In the genomic region with DNA sequence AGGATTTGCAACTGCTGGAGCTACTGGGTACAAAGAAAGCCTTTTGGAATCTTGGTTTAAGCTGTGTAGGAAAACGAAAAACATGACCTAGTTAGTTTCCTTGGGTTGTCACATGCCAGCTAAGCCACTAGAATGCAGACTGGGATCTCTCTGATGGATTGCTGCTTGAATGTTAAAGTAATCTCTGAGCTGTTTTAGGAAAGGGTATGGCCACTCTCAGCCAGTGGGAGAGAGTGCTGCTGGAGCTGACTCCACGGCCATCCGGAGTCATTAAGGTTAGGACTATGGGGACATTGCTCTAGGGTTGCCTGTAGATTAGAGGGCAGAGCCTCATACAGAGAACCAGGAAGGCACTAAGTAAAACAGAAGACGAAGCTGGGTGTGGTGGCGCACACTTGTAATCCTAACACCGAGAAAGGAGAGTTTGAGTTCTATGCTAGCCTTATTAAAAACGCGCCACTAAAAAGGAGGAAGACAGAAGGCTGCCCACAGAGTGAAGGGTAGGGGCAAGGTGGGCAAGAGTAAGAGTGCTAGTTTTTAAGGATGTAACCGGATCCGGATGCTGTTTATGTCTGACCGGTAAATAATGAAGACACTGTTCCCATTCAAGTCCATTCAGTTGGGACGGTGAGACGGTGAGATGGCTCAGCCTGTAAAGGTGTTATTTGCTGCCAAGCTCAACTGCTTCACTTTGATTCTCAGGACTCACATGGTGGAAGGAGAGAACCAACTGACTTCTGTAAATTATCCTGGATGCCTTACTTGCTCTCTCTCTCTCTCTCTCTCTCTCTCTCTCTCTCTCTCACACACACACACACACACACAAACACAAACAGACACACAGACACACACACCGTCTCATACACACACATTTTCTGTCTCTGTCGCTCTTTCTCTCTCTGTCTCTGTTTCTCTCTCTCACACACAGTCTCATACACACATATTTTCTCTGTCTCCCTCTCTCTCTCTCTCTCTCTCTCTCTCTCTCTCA, we compare ENCODE assay signal across 8 mouse cellular contexts. TPM values are rescaled to one million over a fixed set of nuclear protein-coding genes. Genes with fewer than 3 reads are reported as not detected.
A peak's percentile ranks its signal among the peaks of the same experiment; 100 is the strongest.
DNase-seq lines count a peak whose midpoint lies in the region; ATAC-seq and TF ChIP-seq lines count a peak whose summit lies in the region.

No protein-coding gene starts in this region.

- ATAC-seq in common myeloid progenitor, adult 5-6 weeks (replicated peaks; ENCODE audit: low read depth, poor library complexity, severe bottlenecking): peak; percentile 33
- no peak; the same call in 1 of the 2 replicates for ATAC-seq in limb, embryonic 15.5 days (ENCODE audit: insufficient number of reproducible peaks, low FRiP score, low TSS enrichment, low read depth)

- intact Hi-C loops in heart, postnatal 14 days (cut with DNase I): loop anchor here (2.0 to 5.0 kb wide), 2 partner anchors 37 to 104 kb away; a partner anchor contains a TSS

- H3K4me3 ChIP-seq in limb, embryonic 15.5 days: peak overlapping the region; percentile 33
- H3K4me3 ChIP-seq in myocyte: peak overlapping the region; percentile 30

- 0 out of 2 replicates have a peak overlapping the region, but pooled peaks have one; percentile 7 for H3K9ac ChIP-seq in limb, embryonic 15.5 days

- no peak overlapping the region for H3ac ChIP-seq in myocyte (ENCODE audit: control insufficient read depth, insufficient read length)

- H3K79me2 ChIP-seq in myocyte (ENCODE audit: control insufficient read depth, insufficient read depth): no peaks in the 10 kb centered on the region

- peak; percentile 7 for DNase-seq in adrenal gland, postnatal 25 days
- no peak for DNase-seq in adrenal gland, adult 2 months
- DNase-seq in B cell, adult 2 months: peak; percentile 12 to 19
- DNase-seq in heart, postnatal 14 days: peak; percentile 18 to 40
- no peak for DNase-seq in right cerebral cortex, postnatal 36 days (ENCODE audit: low spot score in 2 of 2)

- no peaks in the 10 kb centered on the region for H3K9me3 ChIP-seq in limb, embryonic 15.5 days

- no peaks in the 10 kb centered on the region for H3K36me3 ChIP-seq in limb, embryonic 15.5 days
- no peaks in the 10 kb centered on the region for H3K36me3 ChIP-seq in myocyte (ENCODE audit: control insufficient read depth, insufficient read depth)

- WGBS in limb, embryonic 15.5 days: 27% methylated on average over 15 of the region's 15 CpGs

- TF ChIP-seq POLR2A in myocyte (IDR thresholded peaks at IDR 0.05; ENCODE audit: insufficient read length, low read depth): no peak

- H3K27me3 ChIP-seq in limb, embryonic 15.5 days: 0 out of 2 replicates have a peak, but pooled peaks cover 5% of the 10 kb centered on the region
- H3K27me3 ChIP-seq in myocyte (ENCODE audit: control insufficient read depth, insufficient read depth, insufficient read length): no peaks in the 10 kb centered on the region

- peaks cover 7% of the 10 kb centered on the region; the same call in 1 of the 2 replicates for H3K4me1 ChIP-seq in limb, embryonic 15.5 days

- peak overlapping the region; percentile 96 for H3K27ac ChIP-seq in limb, embryonic 15.5 days

- peak overlapping the region; percentile 49 for H3K4me2 ChIP-seq in limb, embryonic 15.5 days
- H3K4me2 ChIP-seq in myocyte (ENCODE audit: low read depth): peak overlapping the region; percentile 67

TF ChIP-seq in myocyte, 11 proteins besides CTCF, POLR2A, EP300 and RAD21:
- TF ChIP-seq REST (IDR thresholded peaks at IDR 0.05; ENCODE audit: insufficient read depth, insufficient read length) (no peak), POLR2AphosphoS2 (IDR thresholded peaks at IDR 0.05; ENCODE audit: insufficient read length, low read depth) (no peak), MYOG (IDR thresholded peaks at IDR 0.05; ENCODE audit: control insufficient read depth in 1 of 3, insufficient read depth in 1 of 3, insufficient read length in 2 of 3, low read depth in 2 of 3) (no peak)

RNA-seq across cellular contexts. Expression of a gene that starts 37.3 kb away (rescaled TPM):
- 381 and 382 TPM in 2 replicates for total RNA-seq in adrenal gland, postnatal 25 days (2021)
- total RNA-seq in adrenal gland, adult 2 months (2021): 100 to 1,000 TPM; 274 to 532 TPM
- 8.2 and 12.0 TPM in 2 replicates for polyA plus RNA-seq in adrenal gland, adult 2 months (2012; rRNA removed)
- 557 and 585 TPM in 2 replicates for total RNA-seq in common myeloid progenitor, adult 5-6 weeks (2017)
- total RNA-seq in heart, postnatal 14 days (2021): 100 to 1,000 TPM; 131 to 194 TPM
- 107 and 121 TPM in 2 replicates for polyA plus RNA-seq in limb, embryonic 15.5 days (2015; fragmentation: Nextera tagmentation; extraction: Ambion mirVana)
- 38.9 TPM for polyA plus RNA-seq in myocyte (2012; fragmentation: generic; extraction: Trizol)

Comparison
In these comparisons a context has a peak if more than half of its experiments do, and no peak if none do; other contexts are left out.
1. DNase-seq: peak in adrenal gland, postnatal 25 days (single experiment), B cell, adult 2 months (2 of 2) and heart, postnatal 14 days (2 of 2); none in adrenal gland, adult 2 months (single experiment) and right cerebral cortex, postnatal 36 days (0 of 2).